Mouse (Mus musculus) heart, embryonic 10.5 days (tissue): Measurements from ENCODE around the gene Trem3. TPM values are rescaled to one million over a fixed set of nuclear protein-coding genes. Genes with fewer than 3 reads are reported as not detected.

Experiments used
- polyA plus RNA-seq: library from polyadenylated mRNA; unstranded; fragments of >200 nt; fragmentation: Nextera tagmentation; extraction: Ambion mirVana; gene quantifications from 2 replicates; pipeline ENCODE4 v1.2.1, GENCODE M21; 2016

Gene Trem3
- polyA plus RNA-seq, 1 experiment from 2014 or later: not detected

Other genes with a start within 250 kb of the Trem3 start
- gene 1700122O11Rik, start 209.5 kb upstream of the Trem3 start, polyA plus RNA-seq: not detected in 2 replicates
- gene 1700067P10Rik, start 158.5 kb upstream of the Trem3 start, polyA plus RNA-seq: not detected in 2 replicates
- gene 9830107B12Rik, start 101.5 kb upstream of the Trem3 start, polyA plus RNA-seq: not detected in 2 replicates
- gene A530064D06Rik, start 80.5 kb upstream of the Trem3 start, polyA plus RNA-seq: not detected in 2 replicates
- 0.05 and 0.11 TPM in 2 replicates for gene Trem1, start 15.0 kb upstream of the Trem3 start, polyA plus RNA-seq
- 0.63 and 0.74 TPM in 2 replicates for gene Treml4, start 16.5 kb downstream of the Trem3 start, polyA plus RNA-seq
- 0.97 and 1.3 TPM in 2 replicates for gene Treml2, start 51.7 kb downstream of the Trem3 start, polyA plus RNA-seq
- gene B430306N03Rik, start 68.4 kb downstream of the Trem3 start, polyA plus RNA-seq: 0.13 TPM in 1 of 2 replicates, not detected in the other
- gene Trem2, start 98.6 kb downstream of the Trem3 start, polyA plus RNA-seq: 0.36 and 1.2 TPM in 2 replicates
- gene Treml1, start 112.1 kb downstream of the Trem3 start, polyA plus RNA-seq: 3.7 and 6.3 TPM in 2 replicates
- gene Nfya, start 162.1 kb downstream of the Trem3 start, polyA plus RNA-seq: 13.7 and 17.3 TPM in 2 replicates
- gene Oard1, start 162.2 kb downstream of the Trem3 start, polyA plus RNA-seq: 56.7 and 78.1 TPM in 2 replicates
- 142 and 213 TPM in 2 replicates for gene Apobec2, start 185.2 kb downstream of the Trem3 start, polyA plus RNA-seq
- 0.43 and 0.67 TPM in 2 replicates for gene Tspo2, start 203.7 kb downstream of the Trem3 start, polyA plus RNA-seq
- gene Unc5cl, start 207.1 kb downstream of the Trem3 start, polyA plus RNA-seq: 0.20 and 0.26 TPM in 2 replicates